Comparison of ENCODE assay signal across 23 mouse cellular contexts in genomic region chr4:119921723-119922266, GRCm38 (mm10).
A peak's percentile ranks its signal among the peaks of the same experiment; 100 is the strongest.
DNase-seq lines count a peak whose midpoint lies in the region; ATAC-seq and TF ChIP-seq lines count a peak whose summit lies in the region.
"Had no signal": no experiment of that assay in that cellular context is flagged by ENCODE, and none has a peak within 500 bp of the region (broad histone marks: within the 10 kb centered on the region; RNA-seq: fewer than 3 reads in every experiment).

No protein-coding gene starts in this region.

- H3K27ac ChIP-seq in midbrain, embryonic 12.5 days (replicated peaks): 0 out of 2 replicates have a peak overlapping the region, but pooled peaks have one; percentile 30
- no peak overlapping the region for H3K27ac ChIP-seq in midbrain, embryonic 15.5 days
- no peak overlapping the region for H3K27ac ChIP-seq in embryonic facial prominence, embryonic 15.5 days (replicated peaks)
- H3K27ac ChIP-seq in stomach, postnatal 0 days (replicated peaks): no peak overlapping the region
- H3K27ac ChIP-seq: heart, embryonic 10.5 days; heart, embryonic 15.5 days; hindbrain, embryonic 14.5 days; kidney, embryonic 15.5 days; stomach, embryonic 15.5 days had no signal

- 81% methylated on average over 8 of the region's 8 CpGs for WGBS in midbrain, embryonic 12.5 days
- WGBS in midbrain, embryonic 15.5 days: 75% methylated on average over 8 of the region's 8 CpGs
- 71% methylated on average over 8 of the region's 8 CpGs for WGBS in embryonic facial prominence, embryonic 15.5 days
- 72% methylated on average over 8 of the region's 8 CpGs for WGBS in stomach, postnatal 0 days

- no peak overlapping the region for H3K4me2 ChIP-seq in midbrain, embryonic 12.5 days (replicated peaks)
- H3K4me2 ChIP-seq in midbrain, embryonic 15.5 days: no peak overlapping the region
- H3K4me2 ChIP-seq in embryonic facial prominence, embryonic 15.5 days (replicated peaks): no peak overlapping the region
- no peak overlapping the region for H3K4me2 ChIP-seq in stomach, postnatal 0 days (replicated peaks; ENCODE audit: low read depth)
- H3K4me2 ChIP-seq: heart, embryonic 15.5 days; hindbrain, embryonic 14.5 days; kidney, embryonic 15.5 days; liver, embryonic 11.5 days; stomach, embryonic 15.5 days had no signal

- no peak for TF ChIP-seq EP300 in stomach, postnatal 0 days (optimal IDR thresholded peaks at IDR 0.05)

- no peaks in the 10 kb centered on the region for H3K36me3 ChIP-seq in midbrain, embryonic 12.5 days
- H3K36me3 ChIP-seq in midbrain, embryonic 15.5 days (replicated peaks): no peaks in the 10 kb centered on the region
- no peaks in the 10 kb centered on the region for H3K36me3 ChIP-seq in embryonic facial prominence, embryonic 15.5 days
- H3K36me3 ChIP-seq in stomach, postnatal 0 days (ENCODE audit: control insufficient read depth, insufficient read depth, low read length): no peaks in the 10 kb centered on the region
- H3K36me3 ChIP-seq: heart, embryonic 10.5 days; heart, embryonic 15.5 days; kidney, embryonic 15.5 days; stomach, embryonic 15.5 days had no signal

- H3K9ac ChIP-seq in midbrain, embryonic 12.5 days (replicated peaks): no peak overlapping the region
- no peak overlapping the region for H3K9ac ChIP-seq in midbrain, embryonic 15.5 days
- no peak overlapping the region for H3K9ac ChIP-seq in embryonic facial prominence, embryonic 15.5 days
- no peak overlapping the region for H3K9ac ChIP-seq in stomach, postnatal 0 days (ENCODE audit: low read length)
- H3K9ac ChIP-seq: heart, embryonic 15.5 days; hindbrain, embryonic 14.5 days; kidney, embryonic 15.5 days; stomach, embryonic 15.5 days had no signal

- intact Hi-C loops in heart, postnatal 14 days (cut with DNase I): no loop called here

- peak; percentile 74 for DNase-seq in heart, adult 11 months
- DNase-seq in heart, postnatal 14 days: no peak
- DNase-seq in stomach, postnatal 0 days (ENCODE audit: low spot score): no peak
- no peak for DNase-seq in ovary, adult 18-20 months (ENCODE audit: low spot score)
- no peak for DNase-seq in layer of hippocampus, postnatal 36 days
- DNase-seq: adrenal gland, postnatal 25 days; cerebellum, adult 18-20 months; heart, postnatal 36 days; kidney, adult 18-20 months; lung, postnatal 36 days; midbrain, embryonic 14.5 days; right cerebral cortex, postnatal 14 days had no signal

- H3K4me3 ChIP-seq in midbrain, embryonic 12.5 days: no peak overlapping the region
- no peak overlapping the region for H3K4me3 ChIP-seq in midbrain, embryonic 15.5 days
- no peak overlapping the region for H3K4me3 ChIP-seq in embryonic facial prominence, embryonic 15.5 days (replicated peaks)
- H3K4me3 ChIP-seq in stomach, postnatal 0 days (ENCODE audit: low read depth, low read length): no peak overlapping the region
- H3K4me3 ChIP-seq: heart, embryonic 10.5 days; heart, embryonic 15.5 days; kidney, embryonic 15.5 days; megakaryocyte, embryonic 14.5 days; stomach, embryonic 15.5 days had no signal

- H3K4me1 ChIP-seq in midbrain, embryonic 12.5 days: 0 out of 2 replicates have a peak, but pooled peaks cover 5% of the 10 kb centered on the region
- no peaks in the 10 kb centered on the region for H3K4me1 ChIP-seq in midbrain, embryonic 15.5 days
- no peaks in the 10 kb centered on the region for H3K4me1 ChIP-seq in embryonic facial prominence, embryonic 15.5 days
- H3K4me1 ChIP-seq in stomach, postnatal 0 days (replicated peaks; ENCODE audit: control insufficient read depth, insufficient read depth): no peaks in the 10 kb centered on the region
- H3K4me1 ChIP-seq: heart, embryonic 10.5 days; heart, embryonic 15.5 days; kidney, embryonic 15.5 days; stomach, embryonic 15.5 days had no signal

- peaks cover 7% of the 10 kb centered on the region; the same call in 1 of the 2 replicates for H3K9me3 ChIP-seq in midbrain, embryonic 12.5 days
- no peaks in the 10 kb centered on the region for H3K9me3 ChIP-seq in midbrain, embryonic 15.5 days
- H3K9me3 ChIP-seq in embryonic facial prominence, embryonic 15.5 days (replicated peaks): no peaks in the 10 kb centered on the region
- no peaks in the 10 kb centered on the region for H3K9me3 ChIP-seq in stomach, postnatal 0 days (ENCODE audit: control insufficient read depth, low read length)
- H3K9me3 ChIP-seq: heart, embryonic 15.5 days; stomach, embryonic 15.5 days had no signal

- no peaks in the 10 kb centered on the region for H3K27me3 ChIP-seq in midbrain, embryonic 12.5 days
- no peaks in the 10 kb centered on the region for H3K27me3 ChIP-seq in midbrain, embryonic 15.5 days (replicated peaks)
- H3K27me3 ChIP-seq in embryonic facial prominence, embryonic 15.5 days: no peaks in the 10 kb centered on the region
- no peaks in the 10 kb centered on the region for H3K27me3 ChIP-seq in stomach, postnatal 0 days (ENCODE audit: control insufficient read depth, insufficient read depth, low read length)
- H3K27me3 ChIP-seq: heart, embryonic 15.5 days; kidney, embryonic 15.5 days; stomach, embryonic 15.5 days had no signal

- ATAC-seq in midbrain, embryonic 12.5 days (ENCODE audit: low FRiP score, low read depth): no peak
- ATAC-seq in midbrain, embryonic 15.5 days (replicated peaks): no peak
- ATAC-seq in embryonic facial prominence, embryonic 15.5 days (ENCODE audit: insufficient number of reproducible peaks, low FRiP score, low TSS enrichment, low read depth): 0 out of 2 replicates have a peak, but pooled peaks have one; percentile 35
- ATAC-seq in stomach, postnatal 0 days (ENCODE audit: low FRiP score, low TSS enrichment): no peak
- ATAC-seq: forebrain, embryonic 14.5 days had no signal

- TF ChIP-seq CTCF in stomach, postnatal 0 days (IDR thresholded peaks at IDR 0.05; ENCODE audit: low read depth): peak; percentile 4; the same call in 1 of the 2 replicates
